Mouse (Mus musculus) thymus, postnatal 36 days (tissue): ENCODE measurements around the gene Syvn1.

Experiments used
- DNase-seq, 2 experiments: peaks; one replicate each; pipeline ENCODE4 v3.0.0; 2022; ENCODE audit warnings: mixed read lengths in 2 of 2

The Syvn1 gene

DNA sequence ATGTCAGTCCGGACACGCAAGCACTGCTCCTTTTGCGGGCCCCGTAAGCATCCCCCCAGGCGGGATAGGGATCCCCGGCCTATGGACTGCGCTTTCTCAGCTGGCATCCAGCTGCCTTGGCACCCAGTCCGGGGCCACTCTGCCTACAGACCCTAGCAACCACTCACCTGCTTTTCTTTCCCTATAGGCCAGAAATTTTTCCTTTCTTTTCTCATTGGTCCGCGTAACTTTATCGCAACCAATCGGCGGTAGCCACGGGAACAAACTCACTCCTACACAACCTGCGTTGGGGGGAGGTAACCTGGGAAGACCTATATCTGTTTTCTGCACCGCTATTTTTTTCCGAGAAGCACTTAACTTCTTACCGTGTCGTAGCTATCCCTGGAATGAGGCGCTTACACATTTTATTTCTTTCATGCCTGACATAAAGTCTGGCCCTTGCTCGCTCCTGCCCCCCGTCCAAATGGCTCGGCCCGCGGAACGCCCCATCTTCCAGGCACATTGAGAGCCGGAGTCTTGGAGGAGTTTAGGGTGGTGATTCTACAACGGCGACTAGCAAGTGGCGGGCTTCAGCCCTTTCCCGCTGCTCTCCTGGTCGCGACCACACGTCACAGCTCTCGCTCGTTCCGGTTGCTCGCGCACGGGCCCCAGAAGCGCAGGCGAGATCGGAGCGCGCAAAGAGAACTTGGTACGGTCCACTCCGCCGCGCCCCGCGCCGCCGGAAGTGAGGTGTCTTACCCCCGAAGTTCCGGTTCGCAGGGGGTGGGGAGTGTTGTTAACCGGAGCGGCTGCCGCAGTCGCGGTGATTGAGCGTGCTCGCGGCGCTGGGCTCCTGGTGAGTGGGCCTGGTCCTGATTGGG lies at the start of gene Syvn1:
Gene Syvn1 (plus strand): TSS at position 283 of the 860 bp plus-strand sequence.
- DNase-seq, result peak; percentile 88 to 89

GRCm38 (mm10) chr19:5998180-5998579 lies 48.2 kb upstream of the Syvn1 start:
- DNase-seq, result no peak

- DNase-seq, result no peak
Measured at GRCm38 (mm10) chr19:5999969-6000368, 46.4 kb upstream of the Syvn1 start.

GRCm38 (mm10) chr19:6005541-6005940 lies 40.8 kb upstream of the Syvn1 start:
- no peak for DNase-seq

GRCm38 (mm10) chr19:6007013-6007412 lies 39.4 kb upstream of the Syvn1 start:
- no peak for DNase-seq

DNA sequence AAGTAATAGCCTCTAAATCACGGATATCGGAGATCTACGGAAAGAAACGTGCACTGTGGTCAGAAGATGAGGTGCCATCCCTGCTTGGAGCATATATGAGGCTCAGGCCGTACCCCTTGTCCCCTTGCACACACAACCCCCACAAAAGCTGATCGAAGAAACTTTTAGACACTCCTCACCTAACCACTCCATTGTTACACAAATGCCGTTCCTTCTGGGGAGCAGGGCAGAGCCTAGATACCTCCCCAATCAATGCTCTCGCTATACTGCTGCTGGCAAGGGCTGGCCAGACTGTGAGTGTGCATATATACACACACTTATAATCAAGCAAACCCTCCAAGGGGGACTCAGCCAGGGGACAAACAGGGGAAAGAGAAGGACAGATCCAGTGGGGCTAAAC lies 37.2 kb upstream of the Syvn1 start:
- no peak for DNase-seq

DNA sequence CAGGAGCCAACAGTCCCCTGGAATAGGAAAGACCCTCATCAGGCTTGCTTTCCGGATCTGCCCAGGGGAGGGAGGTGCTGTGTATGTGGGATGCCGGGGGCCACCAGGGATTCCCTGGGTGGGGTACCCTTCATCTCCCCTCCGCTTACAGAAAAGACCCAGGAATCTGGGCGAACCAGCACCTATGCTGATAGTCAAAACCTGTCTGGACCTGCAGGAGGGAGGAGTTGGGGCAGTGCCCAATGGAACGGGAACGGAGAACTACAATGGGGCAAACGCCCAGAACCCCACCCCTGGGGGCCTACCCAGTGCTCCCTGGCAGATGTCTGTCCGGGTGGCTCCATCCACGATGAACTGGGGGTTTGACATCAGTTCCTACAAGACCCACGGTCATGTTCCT lies 32.7 kb upstream of the Syvn1 start:
- DNase-seq, result no peak

DNA sequence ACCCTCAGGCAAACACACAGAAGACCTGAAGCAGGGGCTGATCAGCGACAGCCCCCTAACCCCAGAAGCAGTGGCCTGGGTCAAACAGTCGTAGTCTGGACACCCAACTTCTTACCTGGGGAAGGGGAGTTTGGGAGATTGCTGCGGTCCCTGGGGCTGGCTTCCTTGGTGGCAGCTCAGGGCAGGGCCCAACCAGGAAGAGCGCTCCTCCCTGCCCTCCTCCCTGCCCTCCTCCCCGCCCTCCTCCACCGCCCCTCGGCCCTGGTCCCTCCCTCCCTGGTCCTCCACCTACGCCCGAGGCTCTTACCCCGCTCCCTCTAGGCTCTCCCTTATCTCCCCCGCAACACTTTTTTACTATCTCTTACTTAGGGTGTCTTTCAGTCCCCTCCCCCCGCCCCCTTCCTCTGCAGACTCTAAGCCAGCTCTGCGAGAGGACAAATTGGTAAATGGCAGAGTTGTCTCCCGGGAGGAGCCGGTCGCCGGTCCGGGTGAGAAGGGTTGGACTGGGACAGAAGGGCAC lies 31.3 kb upstream of the Syvn1 start:
- peak; percentile 69 for DNase-seq

DNA sequence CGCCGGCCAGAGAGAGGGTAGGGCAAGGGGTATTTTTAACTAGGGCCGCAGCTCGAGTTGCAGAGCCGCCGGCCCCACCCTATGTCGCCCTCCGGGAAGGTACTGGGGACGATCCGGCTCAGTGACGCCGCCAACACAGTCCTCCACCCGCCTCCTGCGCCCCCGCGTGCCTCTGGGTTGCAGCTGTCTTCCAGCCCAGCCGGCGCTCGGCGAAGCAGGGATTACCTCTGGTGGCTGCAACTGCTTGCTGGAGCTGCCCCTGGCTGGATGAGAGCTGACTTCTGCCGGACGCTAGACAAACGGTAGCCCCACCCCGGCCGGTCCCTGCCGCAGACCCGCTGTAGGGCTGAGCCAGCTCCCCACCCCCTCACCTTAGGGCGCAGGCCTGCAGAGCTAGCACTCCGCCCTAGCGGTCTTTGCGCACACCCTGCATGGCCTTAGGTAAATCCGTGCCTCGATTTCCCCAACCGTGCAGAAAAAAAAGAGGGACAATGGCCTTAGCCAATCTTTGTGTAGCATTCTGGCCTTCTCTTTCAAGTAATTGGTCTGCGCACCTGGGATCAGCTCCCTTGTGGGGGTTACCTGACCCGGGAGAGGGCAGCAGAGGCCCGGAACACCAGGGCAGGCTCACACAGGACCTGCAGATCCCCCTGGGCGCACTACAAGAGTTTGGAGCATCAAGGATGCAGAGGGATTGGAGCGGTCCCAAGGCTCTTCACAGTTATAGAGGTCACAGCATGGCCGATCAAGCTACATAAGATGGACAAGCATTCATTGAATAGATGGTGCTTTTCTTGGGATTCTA lies 30.7 kb upstream of the Syvn1 start, which contains the start of gene Capn1:
Gene Capn1 (minus strand): TSS at position 387 of the 805 bp plus-strand sequence.
- peak; percentile 86 to 87 for DNase-seq

DNA sequence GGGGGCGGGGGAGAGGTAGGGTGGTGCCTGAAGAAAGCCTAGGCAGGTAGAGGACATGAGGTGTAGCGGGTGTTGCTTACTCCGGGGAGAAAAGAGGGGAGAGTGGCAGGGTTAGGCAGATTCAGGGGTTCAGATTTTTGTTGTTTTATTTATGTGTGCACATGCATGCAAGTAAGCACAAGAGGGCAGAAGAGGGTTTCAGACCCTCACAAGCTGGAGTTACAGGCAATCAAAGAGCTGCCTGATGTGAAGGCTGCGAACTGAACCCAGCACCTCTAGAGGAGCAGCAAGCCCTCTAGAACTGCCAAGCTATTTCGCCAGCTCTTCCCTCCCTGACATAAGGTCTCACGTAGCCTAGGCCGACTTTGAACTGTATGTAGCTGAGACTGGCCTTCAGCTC lies 29.8 kb upstream of the Syvn1 start:
- no peak for DNase-seq

- peak; percentile 81 to 84 for DNase-seq
Measured at GRCm38 (mm10) chr19:6018142-6019089, 28.0 kb upstream of the Syvn1 start.

DNA sequence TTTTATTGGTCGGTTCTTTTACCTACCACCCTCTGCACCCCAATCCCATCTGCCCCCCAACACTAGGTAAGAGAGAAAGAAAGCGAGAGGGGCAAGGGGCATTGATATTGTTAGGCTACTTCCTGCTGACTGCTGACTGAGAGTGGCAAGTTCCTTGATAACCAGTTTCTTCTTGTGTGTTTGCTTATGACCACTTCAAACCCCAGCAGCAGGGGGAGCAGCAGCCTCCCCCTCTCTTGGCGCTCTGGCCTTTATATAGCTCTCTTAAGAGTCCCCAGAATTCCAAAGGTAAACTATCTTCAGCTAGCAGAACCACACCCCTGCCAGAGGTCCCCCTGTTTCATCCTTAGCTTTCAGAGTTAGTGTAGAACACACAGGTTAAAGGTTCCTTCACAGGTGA lies 26.1 kb upstream of the Syvn1 start:
- no peak for DNase-seq

DNA sequence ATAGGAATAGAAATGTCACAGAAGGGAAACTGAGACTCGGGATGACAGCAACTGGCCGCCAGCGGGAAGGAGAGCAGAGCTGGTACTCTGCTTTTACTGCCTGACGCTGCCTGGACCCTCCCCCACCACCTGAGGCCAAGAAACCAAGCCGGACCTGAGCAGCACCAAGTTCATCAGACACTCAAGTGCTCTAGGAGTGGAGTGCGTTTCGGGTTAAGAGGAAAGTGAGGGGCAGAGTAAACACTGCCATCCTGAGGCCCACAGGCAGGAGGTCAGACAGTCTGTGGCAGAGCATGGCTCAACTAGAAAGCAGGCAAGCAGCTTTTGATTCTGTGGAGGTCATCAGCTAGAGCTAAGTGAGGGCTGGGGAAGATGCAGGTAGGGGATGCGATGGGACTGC lies 23.3 kb upstream of the Syvn1 start:
- DNase-seq, result no peak

GRCm38 (mm10) chr19:6023930-6024329 lies 22.4 kb upstream of the Syvn1 start:
- no peak for DNase-seq

DNA sequence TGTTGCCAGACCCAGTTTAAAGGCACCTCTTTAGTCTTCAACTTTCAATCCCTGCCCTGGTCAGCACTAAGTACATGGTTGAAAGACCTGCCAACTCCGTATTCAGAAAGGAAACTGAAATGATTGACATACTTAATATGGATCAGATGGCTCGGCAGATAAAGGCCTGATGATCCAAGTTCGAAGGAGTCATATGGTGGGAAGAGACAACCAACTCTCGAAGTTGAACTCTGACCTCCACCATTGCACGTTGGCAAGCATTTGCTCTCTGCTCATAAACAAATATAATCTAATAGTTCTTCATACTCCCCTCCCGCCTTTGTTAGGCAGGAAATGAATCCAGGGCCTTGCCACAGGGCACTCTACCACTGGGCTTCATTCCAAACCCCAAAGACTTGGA lies 17.4 kb upstream of the Syvn1 start:
- no peak for DNase-seq

GRCm38 (mm10) chr19:6029426-6029825 lies 16.9 kb upstream of the Syvn1 start:
- DNase-seq, result no peak

DNA sequence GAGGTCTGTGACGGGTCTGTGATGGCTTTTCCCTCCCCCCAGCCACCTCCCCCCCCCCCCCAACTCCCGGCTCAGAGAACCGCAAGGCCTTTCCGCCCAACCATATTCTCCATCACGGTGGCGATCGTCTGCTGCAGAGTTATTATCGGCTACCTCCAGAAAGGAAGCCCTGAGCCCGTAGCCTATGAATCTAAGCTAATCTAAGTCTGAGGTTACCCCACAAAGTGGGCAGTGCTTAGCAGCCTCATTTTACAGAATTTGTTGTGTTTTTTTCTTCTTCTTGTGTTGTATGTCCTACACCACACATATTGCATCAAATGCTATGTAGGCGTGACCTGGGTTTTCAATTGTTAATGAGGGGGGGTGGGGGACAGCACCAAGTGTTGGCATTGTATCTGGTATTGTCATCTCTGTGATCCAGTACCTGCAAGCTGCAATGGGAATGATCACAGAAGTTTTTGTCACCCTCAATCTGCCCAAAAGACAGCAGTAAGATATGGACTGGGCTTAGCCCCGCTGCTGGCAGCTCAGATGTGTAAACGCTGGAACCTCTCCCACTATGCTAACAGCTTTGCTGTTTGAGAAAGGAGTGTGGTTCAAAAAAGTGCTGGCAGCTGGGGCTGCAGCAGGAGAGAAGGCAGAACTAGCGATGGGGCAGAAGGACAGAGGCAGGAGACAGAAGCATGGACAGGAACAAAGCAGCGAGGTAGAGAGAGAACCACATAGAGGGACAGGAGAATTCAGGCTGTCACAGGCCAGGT lies 15.7 kb upstream of the Syvn1 start:
- no peak for DNase-seq

DNA sequence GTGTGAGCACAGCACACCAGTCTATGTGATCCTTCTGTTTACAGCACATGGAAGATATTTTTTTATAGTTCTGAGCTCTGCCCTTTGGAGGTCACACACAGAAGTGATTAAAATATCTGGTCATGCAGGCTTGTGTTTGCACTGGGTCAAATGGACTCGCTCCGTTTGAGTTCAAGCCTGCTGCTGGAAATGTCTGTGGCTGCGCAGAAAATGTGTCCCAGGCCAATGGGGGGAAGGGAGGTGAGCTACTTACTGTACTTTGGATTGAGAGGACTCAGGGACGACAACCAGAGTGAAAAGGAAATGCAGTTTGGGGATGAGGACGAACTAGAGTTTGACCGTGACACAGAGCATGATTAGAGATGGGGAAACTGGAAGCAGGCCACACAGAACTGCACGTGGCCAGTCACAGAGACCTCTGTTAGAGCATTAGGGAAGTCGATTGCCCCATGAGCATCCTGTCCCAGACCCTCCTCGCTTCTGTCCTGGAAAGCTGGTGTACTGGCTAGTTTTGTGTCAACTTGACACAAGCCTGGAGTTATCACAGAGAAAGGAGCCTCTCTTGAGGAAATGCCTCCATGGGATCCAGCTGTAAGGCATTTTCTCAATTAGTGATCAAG lies 10.3 kb upstream of the Syvn1 start:
- no peak for DNase-seq

DNA sequence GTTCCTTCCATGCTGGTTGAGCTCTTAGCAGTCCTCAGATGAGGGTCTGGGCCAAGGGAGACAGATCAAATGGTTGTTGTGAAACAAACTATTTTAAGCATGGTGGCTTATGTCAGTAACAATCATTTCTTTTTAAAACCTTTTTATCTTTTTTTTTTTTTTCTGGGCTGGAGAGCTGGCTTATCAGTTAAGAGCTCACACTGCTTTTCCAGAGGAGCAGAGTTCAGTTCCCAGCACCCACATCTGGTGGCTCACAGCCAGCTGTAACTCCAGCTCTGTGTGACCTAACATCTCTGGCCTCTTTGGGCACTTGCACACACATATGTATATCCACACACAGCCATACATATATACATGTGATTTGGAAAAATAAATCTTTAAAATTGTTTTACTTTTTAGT lies 8.7 kb upstream of the Syvn1 start:
- no peak for DNase-seq

DNA sequence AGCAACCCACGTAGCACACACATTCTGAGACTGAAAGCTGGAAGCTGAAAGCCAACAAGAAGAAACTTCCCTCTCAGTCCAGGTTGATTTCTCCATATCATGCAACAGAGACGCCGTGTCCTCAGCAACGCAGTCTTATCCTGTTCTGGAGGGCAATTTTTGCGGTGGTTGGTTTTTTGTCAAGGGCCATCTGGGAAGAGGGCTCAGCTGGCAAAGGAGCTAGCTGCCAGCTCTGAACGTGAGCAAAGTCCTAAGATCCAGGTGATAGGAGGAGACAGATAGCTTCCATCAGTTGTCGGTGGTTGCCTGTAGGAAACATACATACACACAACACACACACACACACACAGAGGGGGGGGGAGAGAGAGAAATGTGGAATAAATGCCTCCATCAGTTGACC lies 8.1 kb upstream of the Syvn1 start:
- no peak for DNase-seq

GRCm38 (mm10) chr19:6040002-6040401 lies 6.4 kb upstream of the Syvn1 start:
- DNase-seq, result no peak
